Mouse (Mus musculus) kidney, embryonic 15.5 days (tissue): ENCODE data around the gene Cox15. TPM values are rescaled to one million over a fixed set of nuclear protein-coding genes. Genes with fewer than 3 reads are reported as not detected.

Experiments used
- ATAC-seq: fragments of 200-750 bp; cut with Nextera tagmentation; replicated peaks from 2 replicates; pipeline ENCODE4 v1.8.0; 2017; ENCODE audit warnings: moderate TSS enrichment; ENCODE audit not compliant: low FRiP score
- H3K27ac ChIP-seq: fragments of 300-500 bp; sonication (generic); 2 replicates; pipeline ENCODE4 v1.5.1; 2015; ENCODE audit warnings: mild to moderate bottlenecking, inconsistent platforms
- H3K27me3 ChIP-seq: fragments of 300-500 bp; sonication (generic); 2 replicates; pipeline ENCODE4 v1.6.1; 2015; ENCODE audit warnings: inconsistent platforms
- H3K36me3 ChIP-seq: fragments of 300-500 bp; sonication (generic); 2 replicates; pipeline ENCODE4 v1.6.1; 2015; ENCODE audit warnings: inconsistent platforms
- H3K4me1 ChIP-seq: fragments of 300-500 bp; sonication (generic); 2 replicates; pipeline ENCODE4 v1.6.1; 2015; ENCODE audit warnings: inconsistent platforms
- H3K4me2 ChIP-seq: fragments of 300-500 bp; sonication (generic); 2 replicates; pipeline ENCODE4 v1.6.1; 2015; ENCODE audit warnings: moderate library complexity, mild to moderate bottlenecking, inconsistent platforms
- H3K4me3 ChIP-seq: fragments of 300-500 bp; sonication (generic); replicated peaks from 2 replicates; pipeline ENCODE4 v1.5.1; 2015; ENCODE audit warnings: mild to moderate bottlenecking, inconsistent platforms
- H3K9ac ChIP-seq: fragments of 300-500 bp; sonication (generic); 2 replicates; pipeline ENCODE4 v1.6.1; 2015; ENCODE audit warnings: mild to moderate bottlenecking, inconsistent platforms
- H3K9me3 ChIP-seq: fragments of 300-500 bp; sonication (generic); replicated peaks from 2 replicates; pipeline ENCODE4 v1.6.1; 2016; ENCODE audit warnings: inconsistent platforms
- WGBS: fragments of 180-500 bp; shearing (Covaris S2); methylation state at CpG from one replicate; pipeline ENCODE4 v1.1.7; 2015; ENCODE audit warnings: mixed read lengths; 5-methylcytosine and 5-hydroxymethylcytosine counted together
- polyA plus RNA-seq: library from polyadenylated mRNA; unstranded; fragments of >200 nt; fragmentation: Nextera tagmentation; extraction: Ambion mirVana; gene quantifications from 2 replicates; pipeline ENCODE4 v1.2.1, GENCODE M21; 2015

The Cox15 gene
- polyA plus RNA-seq: 11.1 and 13.1 TPM in 2 replicates

GRCm38 (mm10) chr19:43752489-43753225, at the start of gene Cox15, which contains the start of gene Cutc:
Gene Cox15 (minus strand): TSS chr19:43753000.
Gene Cutc (plus strand): TSS chr19:43752996.
- Histone ChIP-seq H3K4me3 (peak within 1 kb of the TSS; percentile 70), H3K4me1 (peaks cover 14% of the 10 kb centered on the region), H3K9ac (peak within 1 kb of the TSS; percentile 73), H3K27me3 (no peaks in the 10 kb centered on the region), H3K36me3 (peaks cover 34% of the 10 kb centered on the region), H3K9me3 (no peaks in the 10 kb centered on the region), H3K4me2 (peak within 1 kb of the TSS; percentile 64), H3K27ac (peak within 1 kb of the TSS; percentile 99)
- WGBS: under 1% methylated on average over 62 of the region's 62 CpGs
- ATAC-seq: peak; percentile 95

DNA sequence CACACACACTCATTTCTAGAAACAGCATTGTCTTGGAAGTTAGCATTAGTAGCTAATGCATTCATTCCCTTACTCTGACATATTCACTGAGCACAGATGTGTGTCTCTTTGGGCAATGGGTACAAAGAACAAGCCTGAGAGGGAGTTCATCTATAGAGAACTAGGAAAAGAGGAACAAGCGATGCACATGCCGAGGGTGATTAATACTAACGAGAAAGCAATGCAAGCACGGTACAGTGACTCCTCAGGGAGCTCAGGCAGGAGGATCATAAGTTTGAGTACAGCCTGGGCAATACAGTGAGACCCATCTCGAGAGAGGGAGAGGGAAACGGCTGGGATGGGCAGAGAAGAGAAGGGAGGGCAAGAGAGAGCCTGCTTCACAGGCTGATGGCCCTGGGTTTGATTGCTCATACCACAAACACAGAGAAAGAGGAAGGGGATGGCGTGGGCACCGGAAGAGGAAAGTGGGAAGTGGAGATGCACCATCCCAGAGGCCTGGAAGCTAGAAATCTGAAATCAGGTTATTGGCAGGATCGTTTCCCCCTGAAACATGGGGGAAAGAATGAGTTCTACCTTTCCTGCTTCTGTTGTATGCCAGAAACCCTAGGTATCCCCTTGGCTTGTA, 48.7 kb upstream of the Cox15 start:
- no peaks in the 10 kb centered on the region for H3K36me3 ChIP-seq
- 77% methylated on average over 9 of the region's 9 CpGs for WGBS
- no peak overlapping the region for H3K9ac ChIP-seq
- H3K27me3 ChIP-seq: no peaks in the 10 kb centered on the region
- H3K9me3 ChIP-seq: no peaks in the 10 kb centered on the region
- H3K27ac ChIP-seq: no peak overlapping the region
- no peak overlapping the region for H3K4me2 ChIP-seq
- no peak for ATAC-seq
- no peaks in the 10 kb centered on the region for H3K4me1 ChIP-seq
- H3K4me3 ChIP-seq: no peak overlapping the region

GRCm38 (mm10) chr19:43797216-43797615, 44.4 kb upstream of the Cox15 start:
- 77% methylated on average over 5 of the region's 5 CpGs for WGBS

GRCm38 (mm10) chr19:43795511-43795910, 42.7 kb upstream of the Cox15 start:
- Histone ChIP-seq H3K9me3 (no peaks in the 10 kb centered on the region), H3K36me3 (no peaks in the 10 kb centered on the region), H3K4me1 (no peaks in the 10 kb centered on the region), H3K4me3 (no peak overlapping the region), H3K27me3 (no peaks in the 10 kb centered on the region), H3K27ac (no peak overlapping the region), H3K4me2 (no peak overlapping the region), H3K9ac (no peak overlapping the region)
- WGBS: 71% methylated on average over 8 of the region's 8 CpGs
- ATAC-seq: no peak

More at GRCm38 (mm10) chr19:43797216-43797615, 44.4 kb upstream of the Cox15 start:
- Histone ChIP-seq H3K27me3 (no peaks in the 10 kb centered on the region), H3K27ac (no peak overlapping the region), H3K9me3 (no peaks in the 10 kb centered on the region), H3K4me2 (no peak overlapping the region), H3K36me3 (no peaks in the 10 kb centered on the region), H3K9ac (no peak overlapping the region), H3K4me1 (no peaks in the 10 kb centered on the region), H3K4me3 (no peak overlapping the region)
- no peak for ATAC-seq

GRCm38 (mm10) chr19:43793951-43794350, 41.2 kb upstream of the Cox15 start:
- Histone ChIP-seq H3K27ac (no peak overlapping the region), H3K4me1 (no peaks in the 10 kb centered on the region), H3K9ac (no peak overlapping the region), H3K4me3 (no peak overlapping the region), H3K27me3 (no peaks in the 10 kb centered on the region), H3K4me2 (no peak overlapping the region), H3K36me3 (no peaks in the 10 kb centered on the region), H3K9me3 (no peaks in the 10 kb centered on the region)
- ATAC-seq: no peak
- WGBS: 94% methylated on average over 1 of the region's 1 CpGs

DNA sequence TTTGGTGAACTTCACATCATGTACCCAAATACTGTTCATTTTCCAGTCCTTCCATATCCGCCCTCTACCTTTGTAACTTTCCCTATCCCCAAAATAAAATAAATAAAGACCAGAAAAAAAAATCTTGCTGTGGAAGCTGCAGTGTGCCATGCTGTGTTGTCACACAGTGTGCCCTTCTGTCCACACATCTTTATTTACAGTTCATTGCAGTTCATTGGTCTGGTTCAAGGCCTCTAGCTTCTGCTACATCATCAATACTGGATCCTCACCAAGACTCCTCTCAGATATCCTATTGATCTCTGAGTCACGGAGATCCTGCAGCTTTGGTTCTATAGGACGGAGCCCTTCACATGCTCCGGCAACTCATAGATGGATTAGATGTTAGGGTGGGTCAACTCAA, 39.7 kb upstream of the Cox15 start:
- no peaks in the 10 kb centered on the region for H3K4me1 ChIP-seq
- H3K27ac ChIP-seq: no peak overlapping the region
- H3K27me3 ChIP-seq: no peaks in the 10 kb centered on the region
- H3K9ac ChIP-seq: no peak overlapping the region
- H3K4me3 ChIP-seq: no peak overlapping the region
- H3K9me3 ChIP-seq: no peaks in the 10 kb centered on the region
- no peak for ATAC-seq
- no peak overlapping the region for H3K4me2 ChIP-seq
- 87% methylated on average over 4 of the region's 4 CpGs for WGBS
- no peaks in the 10 kb centered on the region for H3K36me3 ChIP-seq

DNA sequence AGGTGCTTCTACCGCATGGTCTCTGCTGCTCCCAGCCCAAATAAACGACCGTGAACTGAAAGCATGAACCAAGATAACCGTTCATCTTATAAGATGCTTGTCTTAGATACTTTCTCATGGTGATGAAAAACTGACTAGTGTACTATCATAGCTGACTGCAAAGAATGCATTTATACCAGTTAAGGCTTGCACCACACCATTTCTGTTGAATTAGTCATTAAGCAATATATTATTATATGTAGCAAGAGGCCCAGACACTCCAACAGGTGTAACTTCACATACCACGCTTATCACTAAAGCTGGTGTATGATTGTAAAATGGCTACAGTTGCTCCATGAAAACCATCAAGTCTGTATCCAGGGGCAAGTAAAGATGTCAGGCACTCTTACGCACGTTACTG, 37.0 kb upstream of the Cox15 start:
- 87% methylated on average over 7 of the region's 7 CpGs for WGBS
- no peaks in the 10 kb centered on the region for H3K27me3 ChIP-seq
- no peak overlapping the region for H3K4me3 ChIP-seq
- no peaks in the 10 kb centered on the region for H3K4me1 ChIP-seq
- H3K4me2 ChIP-seq: no peak overlapping the region
- no peak overlapping the region for H3K27ac ChIP-seq
- no peak overlapping the region for H3K9ac ChIP-seq
- ATAC-seq: no peak
- no peaks in the 10 kb centered on the region for H3K36me3 ChIP-seq
- no peaks in the 10 kb centered on the region for H3K9me3 ChIP-seq

DNA sequence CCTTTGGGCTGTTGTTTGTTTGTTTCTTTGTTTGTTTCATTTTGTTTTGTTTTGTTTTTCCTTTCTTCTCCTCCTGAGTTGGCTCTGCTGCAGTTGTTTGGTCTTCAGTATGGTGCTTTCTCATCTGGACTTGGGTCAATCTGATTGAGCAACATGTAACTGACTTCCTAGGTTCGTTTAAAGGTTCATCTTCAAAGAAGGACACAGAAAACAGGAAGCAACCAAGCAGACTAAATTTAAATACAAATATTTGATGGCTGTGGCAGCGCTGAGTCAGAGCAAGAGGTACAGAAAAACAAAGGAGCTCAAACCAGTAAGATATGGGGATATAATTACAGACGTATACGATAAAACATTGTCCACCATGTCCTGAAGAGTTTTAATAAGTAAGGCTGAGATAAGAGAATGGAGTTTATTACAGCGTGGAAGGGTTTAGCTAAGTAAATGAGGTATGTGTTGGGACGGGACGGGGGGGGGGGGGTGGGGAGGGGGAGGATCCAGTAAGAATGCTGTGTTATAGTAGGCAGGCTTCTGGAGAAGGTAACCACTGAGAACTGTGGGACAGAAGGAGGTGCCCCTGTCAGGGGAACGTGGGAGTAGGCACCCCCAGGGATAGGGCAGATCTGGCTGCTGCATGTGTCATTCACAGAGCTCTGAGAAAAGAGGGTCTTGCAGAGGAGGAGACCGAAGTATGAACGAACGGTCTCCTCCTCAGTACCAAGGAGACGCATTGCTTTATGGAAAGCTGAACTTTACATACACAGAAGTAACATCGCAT, 33.6 kb upstream of the Cox15 start:
- no peak overlapping the region for H3K27ac ChIP-seq
- H3K4me3 ChIP-seq: no peak overlapping the region
- H3K36me3 ChIP-seq: no peaks in the 10 kb centered on the region
- H3K27me3 ChIP-seq: no peaks in the 10 kb centered on the region
- ATAC-seq: no peak
- no peak overlapping the region for H3K4me2 ChIP-seq
- no peak overlapping the region for H3K9ac ChIP-seq
- H3K9me3 ChIP-seq: no peaks in the 10 kb centered on the region
- no peaks in the 10 kb centered on the region for H3K4me1 ChIP-seq
- WGBS: 75% methylated on average over 13 of the region's 13 CpGs

GRCm38 (mm10) chr19:43784761-43785160, 32.0 kb upstream of the Cox15 start:
- no peak overlapping the region for H3K9ac ChIP-seq
- H3K27me3 ChIP-seq: no peaks in the 10 kb centered on the region
- no peaks in the 10 kb centered on the region for H3K9me3 ChIP-seq
- H3K4me3 ChIP-seq: no peak overlapping the region
- no peaks in the 10 kb centered on the region for H3K4me1 ChIP-seq
- no peaks in the 10 kb centered on the region for H3K36me3 ChIP-seq
- no peak for ATAC-seq
- H3K27ac ChIP-seq: no peak overlapping the region
- no peak overlapping the region for H3K4me2 ChIP-seq
- 77% methylated on average over 8 of the region's 8 CpGs for WGBS

GRCm38 (mm10) chr19:43781980-43782379, 29.2 kb upstream of the Cox15 start, which contains the start of gene Abcc2:
Gene Abcc2 (plus strand): TSS chr19:43782192.
- ATAC-seq: no peak
- WGBS: 90% methylated on average over 3 of the region's 3 CpGs

GRCm38 (mm10) chr19:43780391-43780790, 27.6 kb upstream of the Cox15 start:
- 76% methylated on average over 5 of the region's 5 CpGs for WGBS
- Histone ChIP-seq H3K36me3 (no peaks in the 10 kb centered on the region), H3K9ac (no peak overlapping the region), H3K4me1 (no peaks in the 10 kb centered on the region), H3K4me2 (no peak overlapping the region), H3K9me3 (no peaks in the 10 kb centered on the region), H3K4me3 (no peak overlapping the region), H3K27ac (no peak overlapping the region), H3K27me3 (no peaks in the 10 kb centered on the region)
- no peak for ATAC-seq

More at GRCm38 (mm10) chr19:43781980-43782379, 29.2 kb upstream of the Cox15 start, which contains the start of gene Abcc2:
- Histone ChIP-seq H3K4me3 (no peak within 1 kb of the TSS), H3K4me2 (no peak within 1 kb of the TSS), H3K4me1 (no peaks in the 10 kb centered on the region), H3K9ac (no peak within 1 kb of the TSS), H3K9me3 (no peaks in the 10 kb centered on the region), H3K36me3 (no peaks in the 10 kb centered on the region), H3K27me3 (no peaks in the 10 kb centered on the region), H3K27ac (no peak within 1 kb of the TSS)

DNA sequence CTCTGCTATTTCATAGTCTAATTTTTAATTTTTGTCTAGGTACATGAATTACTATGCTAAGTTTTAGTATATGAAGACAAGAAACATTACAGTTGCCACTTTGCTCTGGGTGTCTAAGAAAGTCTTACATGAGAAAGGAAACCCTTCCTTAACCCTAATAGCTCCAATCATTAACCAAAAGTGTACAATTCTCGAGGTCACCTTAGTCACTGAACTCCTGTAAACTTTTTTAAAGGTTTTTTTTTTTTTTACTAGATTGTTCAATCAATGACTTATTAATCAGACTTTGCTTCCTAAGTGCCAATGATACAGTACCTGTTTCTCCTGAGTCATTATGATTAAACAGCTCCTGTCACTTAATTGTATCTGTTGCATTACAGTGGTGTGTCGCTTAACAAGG, 24.5 kb upstream of the Cox15 start:
- ATAC-seq: no peak
- 0 out of 2 replicates have a peak, but pooled peaks cover under 1% of the 10 kb centered on the region for H3K4me1 ChIP-seq
- H3K4me3 ChIP-seq: no peak overlapping the region
- H3K9me3 ChIP-seq: no peaks in the 10 kb centered on the region
- no peak overlapping the region for H3K4me2 ChIP-seq
- no peaks in the 10 kb centered on the region for H3K27me3 ChIP-seq
- no peaks in the 10 kb centered on the region for H3K36me3 ChIP-seq
- H3K27ac ChIP-seq: no peak overlapping the region
- WGBS: 67% methylated on average over 2 of the region's 2 CpGs
- no peak overlapping the region for H3K9ac ChIP-seq
